Mouse (Mus musculus): ENCODE results near the gene Hapln2.

DNA sequence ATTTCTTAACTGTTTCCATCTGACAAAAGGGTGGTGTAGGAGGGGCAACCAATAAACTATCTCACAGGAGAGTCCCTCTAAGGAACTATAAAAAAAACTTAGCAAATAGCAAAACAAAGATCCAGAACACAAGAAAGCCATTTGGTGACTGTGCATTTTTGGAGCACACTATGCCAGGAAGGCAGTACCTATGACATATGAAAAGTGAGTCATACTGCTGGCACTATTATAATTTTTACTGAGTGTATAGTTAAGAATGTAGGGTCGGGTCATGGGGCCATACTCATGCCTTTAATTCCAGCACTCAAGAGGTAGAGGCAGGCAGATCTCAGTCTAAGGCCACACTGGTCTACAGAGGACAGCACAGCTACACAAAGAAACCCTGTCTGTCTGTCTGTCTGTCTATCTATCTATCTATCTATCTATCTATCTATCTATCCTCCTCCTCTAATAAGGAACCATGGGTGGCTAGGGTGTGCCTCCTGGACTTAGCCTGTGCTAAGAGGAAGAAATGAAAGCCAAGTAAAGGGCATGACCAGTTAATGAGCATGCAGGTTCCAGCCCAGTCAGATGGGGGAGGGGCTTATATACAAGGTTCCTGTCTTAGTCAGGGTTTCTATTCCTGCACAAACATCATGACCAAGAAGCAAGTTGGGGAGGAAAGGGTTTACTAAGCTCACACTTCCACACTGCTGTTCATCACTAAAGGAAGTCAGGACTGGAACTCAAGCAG lies 8.3 kb upstream of the Hapln2 start:
- TF ChIP-seq CTCF (IDR thresholded peaks at IDR 0.05; ENCODE audit: borderline replicate concordance, extremely low read depth, insufficient read depth, insufficient read length) (no peak), POLR2A (IDR thresholded peaks at IDR 0.05; ENCODE audit: borderline replicate concordance, extremely low read depth, insufficient read depth, insufficient read length, poor library complexity, severe bottlenecking) (no peak)

Measured in brain, embryonic 14.5 days (tissue).